Comparison of ENCODE assay signal across 21 mouse cellular contexts in genomic region chr4:9033106-9033642, GRCm38 (mm10).
"Had no signal": no experiment of that assay in that cellular context is flagged by ENCODE, and none has a peak within 500 bp of the region (broad histone marks: within the 10 kb centered on the region; RNA-seq: fewer than 3 reads in every experiment).

No protein-coding gene starts in this region.

- ATAC-seq: liver, postnatal 0 days; lung, postnatal 0 days; midbrain, embryonic 15.5 days had no signal

- H3K9me3 ChIP-seq: liver, embryonic 13.5 days; liver, embryonic 15.5 days; lung, embryonic 15.5 days; midbrain, embryonic 12.5 days; midbrain, embryonic 15.5 days; neural tube, embryonic 13.5 days; neural tube, embryonic 15.5 days; stomach, embryonic 15.5 days had no signal

- H3K4me2 ChIP-seq: liver, embryonic 13.5 days; liver, embryonic 15.5 days; lung, embryonic 15.5 days; midbrain, embryonic 12.5 days; midbrain, embryonic 15.5 days; neural tube, embryonic 13.5 days; neural tube, embryonic 15.5 days; stomach, embryonic 15.5 days had no signal

- H3K4me3 ChIP-seq: liver, embryonic 13.5 days; liver, embryonic 15.5 days; lung, embryonic 15.5 days; megakaryocyte, embryonic 14.5 days; midbrain, embryonic 12.5 days; midbrain, embryonic 15.5 days; myocyte; neural tube, embryonic 13.5 days; neural tube, embryonic 15.5 days; stomach, embryonic 15.5 days had no signal

- H3K4me1 ChIP-seq: stomach, embryonic 15.5 days had no signal

- DNase-seq: liver, embryonic 13.5 days; liver, postnatal 0 days; lung, adult 2 months; lung, postnatal 14 days; lung, postnatal 36 days; right cerebral cortex, postnatal 14 days; thymus, adult 2 months; thymus, postnatal 25 days; thymus, postnatal 4 days had no signal

- H3K36me3 ChIP-seq: liver, embryonic 13.5 days; liver, embryonic 15.5 days; lung, embryonic 15.5 days; midbrain, embryonic 12.5 days; midbrain, embryonic 15.5 days; neural tube, embryonic 13.5 days; neural tube, embryonic 15.5 days; stomach, embryonic 15.5 days had no signal

- H3K27me3 ChIP-seq: liver, embryonic 13.5 days; liver, embryonic 15.5 days; midbrain, embryonic 12.5 days; midbrain, embryonic 15.5 days; neural tube, embryonic 13.5 days; stomach, embryonic 15.5 days had no signal

- H3K9ac ChIP-seq: liver, embryonic 13.5 days; liver, embryonic 15.5 days; liver, postnatal 0 days; lung, embryonic 15.5 days; midbrain, embryonic 12.5 days; midbrain, embryonic 15.5 days; neural tube, embryonic 13.5 days; neural tube, embryonic 15.5 days; stomach, embryonic 15.5 days had no signal

- H3K27ac ChIP-seq: liver, embryonic 13.5 days; liver, embryonic 15.5 days; lung, embryonic 15.5 days; macrophage; midbrain, embryonic 12.5 days; midbrain, embryonic 15.5 days; neural tube, embryonic 13.5 days; neural tube, embryonic 15.5 days; stomach, embryonic 15.5 days; stomach, postnatal 0 days had no signal
